Mouse (Mus musculus): Measurements from ENCODE around the gene Klhdc8a. TPM values are rescaled to one million over a fixed set of nuclear protein-coding genes. Genes with fewer than 3 reads are reported as not detected.

Klhdc8a gene
- 0.41 TPM for polyA plus RNA-seq (2015; fragmentation: Illumina TruSeq; extraction: RNeasy Lipid Tissue Mini Kit (QIAGEN cat#74804); ENCODE audit: insufficient read depth, low replicate concordance)

GRCm38 (mm10) chr1:132298425-132298800 lies at the start of gene Klhdc8a:
Gene Klhdc8a (plus strand): TSS chr1:132298626.

GRCm38 (mm10) chr1:132315889-132316624 lies 17.6 kb downstream of the Klhdc8a start, which contains the start of gene Nuak2:
Gene Nuak2 (plus strand): TSS chr1:132316126.

Other genes starting within 250 kb of the Klhdc8a start
- gene Mfsd4a, start 230.6 kb upstream of the Klhdc8a start, polyA plus RNA-seq (2015; fragmentation: Illumina TruSeq; extraction: RNeasy Lipid Tissue Mini Kit (QIAGEN cat#74804); ENCODE audit: insufficient read depth, low replicate concordance): 0.75 TPM
- 0.39 TPM for gene Cdk18, start 158.9 kb upstream of the Klhdc8a start, polyA plus RNA-seq (2015; fragmentation: Illumina TruSeq; extraction: RNeasy Lipid Tissue Mini Kit (QIAGEN cat#74804); ENCODE audit: insufficient read depth, low replicate concordance)
- not detected for gene Lemd1, start 107.2 kb upstream of the Klhdc8a start, polyA plus RNA-seq (2015; fragmentation: Illumina TruSeq; extraction: RNeasy Lipid Tissue Mini Kit (QIAGEN cat#74804); ENCODE audit: insufficient read depth, low replicate concordance)
- gene AC124108.1, start 107.2 kb upstream of the Klhdc8a start, polyA plus RNA-seq (2015; fragmentation: Illumina TruSeq; extraction: RNeasy Lipid Tissue Mini Kit (QIAGEN cat#74804); ENCODE audit: insufficient read depth, low replicate concordance): not detected
- gene Gm10188, start 68.9 kb upstream of the Klhdc8a start, polyA plus RNA-seq (2015; fragmentation: Illumina TruSeq; extraction: RNeasy Lipid Tissue Mini Kit (QIAGEN cat#74804); ENCODE audit: insufficient read depth, low replicate concordance): not detected
- gene Nuak2, start 17.5 kb downstream of the Klhdc8a start, polyA plus RNA-seq (2015; fragmentation: Illumina TruSeq; extraction: RNeasy Lipid Tissue Mini Kit (QIAGEN cat#74804); ENCODE audit: insufficient read depth, low replicate concordance): 24.1 TPM
- 34.4 TPM for gene Tmcc2, start 92.7 kb downstream of the Klhdc8a start, polyA plus RNA-seq (2015; fragmentation: Illumina TruSeq; extraction: RNeasy Lipid Tissue Mini Kit (QIAGEN cat#74804); ENCODE audit: insufficient read depth, low replicate concordance)
- 17.7 TPM for gene Dstyk, start 118.9 kb downstream of the Klhdc8a start, polyA plus RNA-seq (2015; fragmentation: Illumina TruSeq; extraction: RNeasy Lipid Tissue Mini Kit (QIAGEN cat#74804); ENCODE audit: insufficient read depth, low replicate concordance)
- 67.6 TPM for gene Rbbp5, start 178.7 kb downstream of the Klhdc8a start, polyA plus RNA-seq (2015; fragmentation: Illumina TruSeq; extraction: RNeasy Lipid Tissue Mini Kit (QIAGEN cat#74804); ENCODE audit: insufficient read depth, low replicate concordance)
- gene Tmem81, start 207.6 kb downstream of the Klhdc8a start, polyA plus RNA-seq (2015; fragmentation: Illumina TruSeq; extraction: RNeasy Lipid Tissue Mini Kit (QIAGEN cat#74804); ENCODE audit: insufficient read depth, low replicate concordance): 15.1 TPM
- gene Cntn2, start 244.6 kb downstream of the Klhdc8a start, polyA plus RNA-seq (2015; fragmentation: Illumina TruSeq; extraction: RNeasy Lipid Tissue Mini Kit (QIAGEN cat#74804); ENCODE audit: insufficient read depth, low replicate concordance): not detected

Measured in spleen, adult 10 weeks (tissue).